Mouse (Mus musculus): ENCODE results near the gene Klf1.
A peak's percentile ranks its signal among the peaks of the same experiment; 100 is the strongest.
"Not testable (repeated sequence)": the region's sequence is repeated elsewhere in the genome, so short reads cannot be mapped to it uniquely, and the experiment has no call there.

Gene Klf1

DNA sequence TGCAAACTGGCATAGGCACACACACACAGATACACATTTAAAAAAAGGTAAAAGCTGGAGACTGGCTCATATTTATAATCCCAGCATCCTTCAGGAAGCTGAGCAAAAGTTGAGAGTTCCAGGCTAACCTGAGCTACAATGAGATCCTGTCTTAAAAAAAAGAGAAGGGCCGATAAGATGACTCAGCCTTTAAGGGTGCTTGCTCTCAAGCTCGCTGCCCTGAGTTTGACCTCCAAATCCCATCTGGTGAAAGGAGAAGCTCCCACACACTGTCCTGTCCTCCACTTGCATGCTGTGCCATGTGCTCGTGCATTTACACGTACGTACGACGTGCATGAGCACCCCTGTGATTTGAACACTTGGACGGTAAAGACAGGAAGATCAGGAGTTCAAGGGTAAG, 5.8 kb downstream of the Klf1 start:
- no peak for DNase-seq (ENCODE audit: low spot score in 2 of 2)

DNA sequence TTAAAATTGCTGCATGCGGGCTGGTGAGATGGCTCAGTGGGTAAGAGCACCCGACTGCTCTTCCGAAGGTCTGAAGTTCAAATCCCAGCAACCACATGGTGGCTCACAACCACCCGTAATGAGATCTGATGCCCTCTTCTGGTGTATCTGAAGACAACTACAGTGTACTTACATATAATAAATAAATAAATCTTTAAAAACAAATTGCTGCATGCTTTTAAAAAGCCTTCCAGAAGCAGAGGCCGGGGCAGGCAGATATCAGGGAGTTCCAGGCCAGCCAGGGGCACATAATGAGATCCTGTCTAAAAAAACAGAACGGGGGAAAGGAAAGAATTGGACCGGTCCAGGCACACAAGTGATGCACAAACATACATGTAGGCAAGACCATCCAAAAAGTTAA, 6.3 kb downstream of the Klf1 start:
- DNase-seq (ENCODE audit: low spot score in 2 of 2) = not testable (repeated sequence)

DNA sequence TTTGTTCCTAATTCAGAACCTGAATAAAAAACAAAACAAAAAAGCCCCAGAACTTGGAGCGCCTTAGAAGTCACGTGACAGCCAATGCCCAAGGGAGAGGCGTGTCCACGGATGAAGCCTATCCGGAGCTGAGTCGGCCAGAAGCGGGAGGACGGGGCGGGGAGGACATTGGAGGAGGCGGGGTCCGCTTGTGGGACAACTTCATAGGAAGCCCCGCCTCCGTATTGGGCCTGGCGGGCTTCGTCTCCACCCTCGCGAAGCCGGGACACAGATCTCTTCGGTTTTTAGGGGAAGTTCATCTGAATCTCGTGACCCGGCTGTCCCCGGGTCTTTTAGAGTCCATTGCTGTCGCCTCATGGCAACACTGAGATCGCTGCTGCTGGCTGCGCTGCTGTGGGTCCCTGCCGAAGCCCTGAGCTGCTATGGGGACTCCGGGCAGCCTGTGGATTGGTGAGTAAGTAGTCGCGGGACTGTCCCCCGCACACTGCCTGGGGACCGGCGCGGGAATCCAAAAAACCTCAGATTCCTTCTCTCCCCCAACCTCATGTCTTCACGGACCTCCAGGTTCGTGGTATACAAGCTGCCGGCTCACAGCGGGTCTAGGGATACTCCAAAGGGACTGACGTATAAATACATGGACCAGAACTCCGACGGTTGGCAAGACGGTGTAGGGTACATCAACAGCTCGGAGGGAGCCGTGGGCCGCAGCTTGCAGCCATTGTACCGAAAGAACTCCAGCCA, 6.9 kb downstream of the Klf1 start, which contains the start of gene Dnase2a:
Dnase2a (plus strand) TSS at position 140 of the 741 bp plus-strand sequence.
- peak; percentile 89 to 98 for DNase-seq (ENCODE audit: low spot score in 2 of 2)

DNA sequence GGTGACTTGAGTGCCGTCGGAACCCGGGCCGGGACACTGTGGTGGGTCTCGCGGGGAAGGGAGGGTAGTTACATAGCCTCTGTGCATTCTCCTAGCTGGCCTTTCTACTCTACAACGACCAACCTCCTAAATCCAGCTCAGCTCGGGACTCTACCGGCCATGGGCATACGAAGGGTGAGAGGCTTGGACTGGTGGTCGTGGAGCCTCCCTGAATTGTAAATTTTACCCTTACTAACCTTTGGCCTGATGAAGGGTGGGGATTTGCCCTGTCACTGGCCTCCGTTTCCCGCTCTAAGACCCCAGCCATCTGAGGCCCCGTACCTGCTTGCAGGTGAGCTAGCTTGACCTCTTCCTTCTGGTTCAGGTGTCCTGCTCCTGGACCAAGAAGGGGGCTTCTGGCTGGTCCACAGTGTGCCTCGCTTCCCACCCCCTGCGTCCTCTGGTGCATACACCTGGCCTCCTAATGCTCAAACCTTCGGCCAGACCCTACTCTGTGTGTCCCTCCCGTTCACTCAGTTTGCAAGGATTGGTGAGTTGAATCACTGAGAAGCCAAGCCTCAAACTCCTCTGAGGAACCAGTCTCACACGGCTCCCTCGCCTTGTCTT, 7.5 kb downstream of the Klf1 start:
- DNase-seq (ENCODE audit: low spot score in 2 of 2) = no peak

DNA sequence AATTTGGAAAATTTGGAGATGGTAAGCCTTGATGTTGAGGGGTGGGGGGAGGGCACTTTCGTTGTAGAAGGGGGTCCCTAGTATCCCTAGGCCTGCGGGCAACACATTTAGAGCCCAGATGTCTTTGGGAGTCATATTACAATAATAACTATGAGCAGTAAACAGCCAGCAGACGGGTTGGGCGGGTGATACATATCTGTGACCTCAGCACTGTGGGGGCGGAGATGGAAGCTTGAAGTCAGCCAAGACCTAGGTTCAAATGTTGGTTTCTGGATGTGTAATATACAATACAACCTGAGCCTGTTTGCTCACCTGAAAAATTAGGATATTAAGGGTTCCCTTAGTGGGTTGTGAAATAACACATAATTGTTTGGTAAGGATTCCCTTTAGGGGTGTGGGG, 8.2 kb downstream of the Klf1 start:
- DNase-seq (ENCODE audit: low spot score in 2 of 2) = peak in 1 of 2 experiments; percentile 54

DNA sequence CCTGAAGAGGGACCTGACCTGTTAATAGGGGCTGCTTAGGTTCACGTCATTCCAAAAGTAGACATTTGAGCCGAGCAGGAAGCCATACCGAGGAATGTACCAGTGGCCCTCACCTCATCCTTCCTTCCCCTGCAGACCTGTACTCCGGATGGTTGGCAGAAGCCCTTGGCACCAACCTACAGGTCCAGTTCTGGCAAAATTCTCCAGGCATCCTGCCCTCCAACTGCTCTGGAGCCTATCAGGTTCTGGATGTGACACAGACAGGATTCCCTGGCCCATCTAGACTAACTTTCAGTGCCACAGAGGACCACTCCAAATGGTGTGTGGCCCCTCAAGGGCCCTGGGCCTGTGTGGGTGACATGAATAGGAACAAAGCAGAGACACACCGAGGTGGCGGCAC, 8.8 kb downstream of the Klf1 start:
- DNase-seq (ENCODE audit: low spot score in 2 of 2) = no peak

DNA sequence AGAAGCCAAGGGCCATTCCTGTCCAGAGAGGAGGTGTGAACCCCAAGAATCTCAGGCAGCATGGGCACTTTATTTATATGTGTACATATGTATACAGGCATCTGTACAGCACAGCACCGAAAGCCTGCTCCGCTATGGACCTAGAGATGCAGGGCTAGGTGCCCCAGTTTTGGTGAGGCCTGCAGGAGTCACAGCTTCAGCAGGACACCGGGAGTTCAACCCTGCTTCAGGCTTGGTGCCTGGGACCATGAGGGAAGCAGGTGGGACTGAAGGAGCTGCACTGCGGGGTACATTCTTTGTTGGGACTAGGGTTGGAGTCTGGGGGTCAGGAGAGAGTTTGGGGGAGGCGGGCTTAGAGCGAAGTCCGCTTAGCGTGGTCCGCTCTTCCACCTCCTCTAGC, 10.1 kb downstream of the Klf1 start:
- DNase-seq (ENCODE audit: low spot score in 2 of 2) = no peak

DNA sequence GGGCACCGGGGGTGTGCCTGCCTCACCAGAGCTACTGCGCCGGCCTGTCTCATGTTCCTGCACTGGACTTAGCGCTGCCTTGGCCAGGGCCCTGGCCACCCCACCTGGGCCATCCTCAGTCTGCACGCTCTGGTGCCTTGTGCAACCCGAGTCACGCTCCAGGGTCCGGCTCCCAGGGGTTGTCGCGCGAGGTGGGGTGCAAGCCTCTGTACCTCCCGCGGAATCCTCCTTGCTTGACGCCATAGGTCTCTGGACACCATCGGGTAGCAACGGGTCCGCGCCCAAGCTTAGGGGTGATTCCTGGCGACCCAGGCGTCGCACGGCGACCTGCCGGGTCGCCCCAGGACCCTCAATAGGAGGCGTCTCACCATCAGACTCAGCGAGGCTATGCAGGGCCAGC, 10.7 kb downstream of the Klf1 start:
- no peak for DNase-seq (ENCODE audit: low spot score in 2 of 2)

DNA sequence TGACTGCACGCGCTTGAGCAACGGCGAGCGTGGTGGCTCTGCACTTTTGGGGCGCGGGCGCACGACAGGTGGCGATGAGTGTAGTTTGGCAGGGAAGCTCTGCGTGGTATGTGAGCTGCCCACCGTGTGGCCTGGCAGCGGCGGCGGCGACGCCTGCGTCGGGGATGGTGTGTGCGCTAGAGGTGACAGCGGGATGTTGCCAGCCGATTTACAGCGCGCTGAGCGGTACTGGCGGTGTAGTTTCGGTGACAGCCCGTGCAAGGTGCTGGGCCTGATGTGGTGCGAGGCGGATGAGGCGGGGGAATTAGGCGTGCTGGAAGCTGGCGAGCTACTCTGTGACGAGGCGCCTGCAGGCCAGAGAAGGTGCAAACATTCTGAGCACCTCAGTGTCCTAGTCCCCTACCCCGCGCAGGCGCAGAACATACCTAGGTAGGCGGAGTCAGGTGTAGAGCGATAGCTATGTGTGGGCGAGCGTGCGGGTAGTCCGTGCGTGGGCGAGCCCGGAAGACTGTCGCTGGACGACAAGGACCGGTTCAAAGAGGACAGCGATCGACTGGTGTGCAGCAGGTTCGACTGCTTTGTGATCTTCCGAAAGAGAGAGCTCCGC, 11.3 kb downstream of the Klf1 start:
- peak; percentile 80 to 90 for DNase-seq (ENCODE audit: low spot score in 2 of 2)

DNA sequence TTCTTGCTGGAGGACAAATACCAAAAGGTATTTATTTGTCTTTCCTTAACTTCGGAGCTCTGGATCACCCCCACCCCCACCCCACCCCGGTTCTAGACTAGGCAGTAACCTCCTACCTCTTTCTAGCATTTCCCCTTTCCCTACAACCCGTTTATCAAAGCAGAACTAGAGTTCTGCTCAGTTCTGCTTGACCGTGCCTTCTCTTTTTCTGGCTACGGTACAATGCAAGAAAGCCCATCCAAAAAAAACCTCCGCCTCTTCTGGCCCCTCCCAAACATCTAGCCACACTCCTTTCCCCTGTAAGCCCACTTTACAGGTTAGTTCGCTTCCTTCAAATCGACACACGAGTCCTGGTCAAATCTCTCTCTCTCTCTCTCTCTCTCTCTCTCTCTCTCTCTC, 11.8 kb downstream of the Klf1 start:
- no peak for DNase-seq (ENCODE audit: low spot score in 2 of 2)

DNA sequence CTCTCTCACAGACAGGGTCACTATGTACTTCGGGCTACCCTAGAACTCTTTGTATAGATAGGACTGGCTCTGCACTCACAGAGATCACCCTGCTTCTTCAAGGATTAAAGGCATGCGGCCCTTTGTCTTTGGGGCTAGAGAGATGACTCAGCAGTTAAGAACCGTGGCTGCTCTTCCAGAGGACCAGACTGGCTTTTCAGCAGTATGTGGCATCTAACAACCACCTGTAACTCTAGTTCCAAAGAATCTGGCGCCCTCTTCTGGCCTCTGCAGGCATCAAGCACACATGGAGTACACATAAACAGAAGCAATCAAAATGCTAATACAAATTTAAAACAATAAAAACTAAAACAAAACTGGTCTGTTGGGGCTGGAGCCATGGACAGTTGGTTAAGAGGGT, 12.2 kb downstream of the Klf1 start:
- peak; percentile 49 to 80 for DNase-seq (ENCODE audit: low spot score in 2 of 2)

DNA sequence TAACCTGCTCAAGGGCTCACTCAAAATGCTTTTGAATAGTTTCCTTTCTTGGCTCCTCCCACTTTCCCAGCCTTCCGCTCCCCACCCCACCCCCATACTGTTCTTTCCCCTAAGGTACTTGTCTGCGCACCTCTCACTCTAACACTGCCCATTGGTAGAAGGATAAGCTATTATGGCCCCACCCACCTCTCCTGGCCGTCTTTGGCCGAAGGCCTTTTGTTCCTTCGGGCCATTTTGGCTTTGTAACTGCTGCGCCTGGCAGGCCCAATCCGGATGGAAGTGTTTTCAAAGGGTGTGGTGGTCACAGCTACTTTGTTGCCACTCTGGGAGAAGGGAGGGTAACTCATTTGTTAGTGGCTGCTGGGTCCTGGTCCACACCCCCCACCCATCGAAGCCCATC, 13.5 kb downstream of the Klf1 start:
- DNase-seq (ENCODE audit: low spot score in 2 of 2) = no peak

DNA sequence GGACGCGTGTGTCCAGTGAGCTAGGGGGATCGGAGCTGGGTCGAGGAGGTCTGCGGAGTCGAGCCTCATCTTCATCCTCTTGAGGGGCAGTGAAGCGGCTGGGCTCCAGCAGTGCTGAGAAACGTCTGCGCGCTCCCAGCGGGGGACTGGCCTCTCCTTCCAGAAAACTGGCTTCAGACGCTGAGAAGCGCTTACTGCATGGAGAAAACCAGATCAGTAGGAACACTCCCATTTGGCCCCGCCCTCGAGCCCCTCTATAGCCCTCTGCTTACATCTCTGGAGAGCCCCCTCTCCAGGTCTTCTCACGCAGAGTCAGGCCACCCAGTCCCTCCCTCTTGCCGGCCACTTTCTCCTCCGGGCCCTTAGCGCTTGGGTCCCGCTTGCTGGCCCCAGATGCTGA, 16.1 kb downstream of the Klf1 start:
- no peak for DNase-seq (ENCODE audit: low spot score in 2 of 2)

DNA sequence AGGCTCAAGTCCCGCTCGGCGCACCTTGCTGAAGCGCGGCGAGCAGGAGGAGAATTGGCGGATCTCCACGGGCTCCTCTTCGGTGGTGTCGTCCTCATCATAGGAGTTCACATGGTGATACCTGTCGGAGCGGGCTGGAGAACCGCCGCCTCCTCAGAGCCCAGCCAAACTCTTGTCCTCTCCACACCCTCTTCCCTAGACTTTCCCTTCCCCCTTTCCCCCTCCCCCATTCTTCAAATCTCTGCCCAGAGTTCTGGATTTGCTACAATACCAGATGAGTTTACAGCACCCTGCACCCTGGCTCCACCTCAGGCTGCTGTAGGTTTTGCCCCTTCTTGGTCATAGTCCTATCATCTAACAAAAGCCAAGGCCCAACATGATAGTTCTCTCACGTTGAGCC, 16.9 kb downstream of the Klf1 start:
- DNase-seq (ENCODE audit: low spot score in 2 of 2) = no peak

DNA sequence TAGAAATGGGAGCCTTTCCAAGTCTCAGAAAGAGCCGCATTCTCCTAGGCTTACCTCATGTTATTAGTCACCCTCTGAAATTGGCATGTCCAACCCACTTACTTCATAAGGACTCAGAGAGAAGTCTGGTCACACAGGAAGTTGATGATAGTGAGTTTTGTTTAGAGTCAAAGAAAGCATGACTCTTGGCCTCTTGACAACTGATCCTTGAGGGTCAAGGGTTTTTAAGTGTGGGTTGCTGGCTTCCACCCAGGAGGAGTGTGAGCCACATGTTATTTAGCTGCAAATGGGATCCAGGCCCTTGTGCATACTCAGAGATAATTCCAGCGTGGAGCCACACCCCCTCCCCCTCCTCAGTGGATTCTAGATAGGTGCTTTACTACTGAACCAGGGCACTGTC, 19.9 kb downstream of the Klf1 start:
- DNase-seq (ENCODE audit: low spot score in 2 of 2) = no peak

DNA sequence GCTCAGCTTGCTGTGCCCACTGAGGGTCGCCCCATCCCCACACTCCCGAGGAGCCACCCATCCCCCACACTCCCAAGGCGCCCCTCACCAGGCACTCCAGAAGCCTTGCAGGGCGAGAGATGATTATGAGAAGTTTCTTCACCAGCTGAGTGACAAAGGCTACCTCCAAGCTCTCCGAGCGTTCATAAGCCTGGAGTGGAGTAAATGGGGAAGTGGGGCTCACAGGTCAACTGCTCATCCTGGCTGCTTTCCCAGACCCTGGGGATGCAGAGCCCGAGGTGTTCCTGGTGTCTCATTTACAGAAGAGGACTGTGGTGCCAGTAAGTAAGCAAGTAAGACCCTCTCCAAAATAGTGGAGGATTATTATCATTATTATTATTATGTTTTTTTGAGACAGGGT, 23.8 kb downstream of the Klf1 start:
- DNase-seq (ENCODE audit: low spot score in 2 of 2) = no peak

DNA sequence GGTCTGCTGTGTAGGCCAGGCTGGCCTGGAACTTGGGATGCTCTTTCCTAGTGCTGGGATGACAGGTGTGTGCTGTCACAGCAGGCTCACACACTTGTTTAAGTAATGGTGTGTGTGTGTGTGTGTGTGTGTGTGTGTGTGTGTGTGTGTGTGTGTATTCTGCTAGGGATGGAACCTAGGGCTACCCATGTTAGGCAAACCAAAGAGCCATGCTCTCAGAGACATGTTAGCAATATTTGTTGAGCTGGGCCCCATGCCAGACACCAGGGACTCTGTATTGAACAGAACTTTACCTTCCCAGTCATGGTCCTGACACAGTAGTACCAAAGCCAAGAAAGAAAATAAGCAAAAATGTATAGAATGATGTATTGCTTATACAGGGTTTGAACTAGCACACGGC, 25.8 kb downstream of the Klf1 start:
- DNase-seq (ENCODE audit: low spot score in 2 of 2) = no peak

DNA sequence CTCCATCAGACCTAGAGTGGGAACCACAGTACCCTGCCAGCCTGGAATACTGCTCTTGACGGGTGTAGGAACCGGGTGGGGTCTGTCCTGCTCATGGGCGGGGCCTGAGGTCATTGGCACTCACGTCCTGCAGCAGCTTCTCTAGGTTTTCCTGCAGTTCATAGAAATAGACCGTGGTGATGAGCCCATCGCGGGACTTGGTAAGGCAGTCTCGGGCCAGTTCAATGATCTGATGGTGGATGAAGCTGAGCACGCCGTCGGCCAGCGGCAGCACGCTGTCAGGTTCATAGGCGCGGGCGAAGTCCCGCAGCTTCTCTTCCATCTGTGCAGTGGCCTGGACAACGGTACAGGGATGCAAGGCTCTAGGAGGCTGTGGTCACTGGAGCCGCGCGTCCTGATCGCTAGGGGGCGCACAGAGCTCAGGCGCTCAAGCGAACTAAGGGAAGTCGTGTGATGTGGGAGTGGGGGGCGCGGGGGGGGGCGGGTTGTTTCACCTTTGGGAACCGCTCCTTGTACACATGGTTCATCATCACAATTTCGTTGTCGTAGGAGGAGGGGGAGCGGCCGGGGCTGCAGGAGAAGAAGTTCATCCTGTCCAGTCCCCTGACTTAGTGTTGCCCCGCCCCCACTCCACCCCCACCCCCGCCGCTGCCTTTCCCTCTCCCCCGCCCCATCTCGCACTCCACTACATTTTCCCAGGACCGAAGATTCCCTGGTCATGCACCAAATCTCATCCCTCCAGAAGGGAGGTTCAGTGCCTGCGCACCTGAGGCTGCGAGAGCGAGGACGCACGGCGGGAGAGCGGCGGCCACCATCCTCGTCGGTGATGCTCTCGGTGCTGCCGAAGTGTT, 27.0 kb downstream of the Klf1 start:
- peak in 1 of 2 experiments; percentile 82 for DNase-seq (ENCODE audit: low spot score in 2 of 2)

DNA sequence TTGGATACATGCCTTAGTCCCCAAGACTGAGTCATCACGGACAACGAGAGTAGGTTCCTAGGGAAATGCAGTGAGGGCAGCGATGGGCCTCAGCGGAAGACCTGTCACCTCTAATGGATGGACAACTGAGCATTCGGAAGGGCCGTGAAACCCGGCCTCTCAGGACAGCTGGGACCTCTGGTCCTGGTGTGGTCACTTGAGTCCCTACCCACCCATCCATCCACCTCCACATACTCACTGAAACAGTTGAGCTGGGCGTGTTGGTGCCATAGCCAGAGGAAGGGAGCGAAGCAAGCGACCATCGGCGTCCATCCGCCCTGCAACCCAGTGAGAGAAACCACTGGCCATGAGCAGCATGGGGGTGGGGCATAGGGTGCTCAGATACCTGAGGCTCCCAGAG, 28.9 kb downstream of the Klf1 start:
- DNase-seq (ENCODE audit: low spot score in 2 of 2) = no peak

DNA sequence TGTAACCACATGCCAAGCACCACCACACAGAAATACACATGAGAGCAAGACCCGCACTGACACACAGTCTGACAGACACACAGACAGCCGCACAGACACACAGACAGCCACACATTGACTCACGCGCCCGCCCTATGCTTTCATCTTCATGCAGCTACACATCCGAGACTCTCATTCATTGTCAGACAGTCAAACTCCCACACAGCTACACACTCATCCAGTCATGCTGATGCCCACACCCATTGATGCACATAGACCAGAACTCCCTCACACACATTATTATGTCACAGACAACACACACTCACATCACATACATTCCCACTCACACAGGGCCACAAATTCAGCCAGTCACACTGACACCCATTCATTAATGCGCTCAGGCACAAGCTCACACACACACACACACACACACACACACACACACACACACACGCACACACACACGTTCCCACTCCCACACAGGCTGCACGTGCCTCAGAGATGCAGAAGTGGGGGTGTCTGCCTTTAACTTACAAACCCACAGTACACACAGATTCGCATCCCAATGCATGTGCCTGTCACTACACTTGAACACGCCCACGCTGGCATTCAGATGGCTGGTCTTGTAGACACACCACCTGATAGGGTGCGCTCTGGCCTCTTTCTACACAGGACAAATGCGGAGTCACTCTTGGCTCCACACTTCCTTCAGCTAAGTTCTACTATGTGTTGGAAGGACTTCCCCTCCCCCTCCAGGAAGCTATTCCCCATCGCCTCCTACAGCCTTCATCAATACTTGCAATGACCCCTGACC, 32.2 kb downstream of the Klf1 start:
- DNase-seq (ENCODE audit: low spot score in 2 of 2) = no peak

DNA sequence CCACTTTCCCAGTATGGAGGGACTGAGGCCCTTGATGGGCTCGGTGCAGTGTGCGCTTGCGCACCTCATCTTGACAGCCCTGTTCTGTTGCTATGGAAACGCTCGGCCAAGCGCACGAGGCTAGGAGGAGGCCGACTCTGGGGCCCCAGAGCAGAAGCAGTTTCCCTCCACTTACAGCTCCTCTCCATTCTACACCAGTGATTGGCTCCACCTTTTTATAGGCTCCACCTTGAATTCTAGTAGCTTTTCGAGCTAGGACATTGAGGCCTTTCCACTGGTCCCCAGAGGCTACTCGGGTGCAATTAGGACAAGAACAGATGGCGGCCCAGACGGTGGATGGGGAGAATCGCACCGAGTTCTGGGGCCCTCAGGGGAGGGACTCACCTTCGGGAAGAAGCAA, 33.1 kb downstream of the Klf1 start:
- no peak for DNase-seq (ENCODE audit: low spot score in 2 of 2)

DNA sequence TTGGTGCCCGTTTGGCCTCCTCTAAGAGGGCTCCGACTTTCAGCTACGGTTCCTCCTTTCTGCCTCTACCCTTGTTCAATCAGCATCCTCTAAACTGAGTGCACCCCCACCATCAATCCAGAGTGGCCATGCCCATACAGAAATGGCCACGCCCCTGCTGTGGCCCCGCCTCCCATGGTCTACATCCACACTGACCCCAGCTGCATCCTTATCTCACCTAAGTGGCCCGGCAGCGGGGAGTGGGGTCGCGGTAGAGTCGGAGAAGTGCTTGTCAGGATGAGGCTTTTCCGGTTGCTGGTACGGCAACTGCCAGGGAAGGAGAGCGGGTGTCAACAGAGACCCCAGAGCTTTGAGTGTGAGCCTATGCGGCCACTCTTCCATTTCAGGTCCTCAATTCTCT, 33.8 kb downstream of the Klf1 start:
- DNase-seq (ENCODE audit: low spot score in 2 of 2) = no peak

All from spleen, postnatal 10 days (tissue).